Mouse (Mus musculus) bone marrow, adult 2 months (tissue): ENCODE measurements around the gene Hivep1.

Experiments
- CTCF ChIP-seq: fragments of 200-500 bp; IDR thresholded peaks from 2 replicates; pipeline ENCODE4 v1.5.1; 2011; ENCODE audit warnings: low read length, control low read depth; ENCODE audit not compliant: control insufficient read depth, insufficient read depth
- POLR2A ChIP-seq: fragments of 200-500 bp; IDR thresholded peaks from 2 replicates; pipeline ENCODE4 v1.6.1; 2011; ENCODE audit warnings: low read depth, mild to moderate bottlenecking, control low read depth, low read length, borderline replicate concordance; ENCODE audit not compliant: control insufficient read depth

GRCm38 (mm10) chr13:42121777-42122682 lies 70.2 kb downstream of the Hivep1 start:
- TF ChIP-seq CTCF (no peak), POLR2A (no peak)
